Mouse (Mus musculus) E14TG2a.4 (cell line): ENCODE measurements at regions not wholly inside any gene's neighbourhood (a gene's known extent, or its start where the extent isn't known, plus 50 kb on each side); places are given as distances from the start of the nearest gene placed in this dataset.

Experiments
- H3K27me3 ChIP-seq: 2 replicates; pipeline ENCODE4 v1.6.1; 2014; ENCODE audit warnings: low read length, control low read depth; ENCODE audit not compliant: insufficient read depth
- H3K36me3 ChIP-seq: 2 replicates; pipeline ENCODE4 v1.6.1; 2014; ENCODE audit warnings: low read length, control low read depth; ENCODE audit not compliant: insufficient read depth
- H3K4me1 ChIP-seq: replicated peaks from 2 replicates; pipeline ENCODE4 v1.6.1; 2014; ENCODE audit warnings: low read depth, low read length, control low read depth
- H3K4me3 ChIP-seq: replicated peaks from 2 replicates; pipeline ENCODE4 v1.5.1; 2014; ENCODE audit warnings: mild to moderate bottlenecking, low read length
- H3K9me3 ChIP-seq: 2 replicates; pipeline ENCODE4 v1.6.1; 2014; ENCODE audit warnings: low read length, control low read depth
- CTCF ChIP-seq: conservative IDR thresholded peaks from 2 replicates; pipeline ENCODE4 v1.5.1; 2014; ENCODE audit warnings: low read length
- NANOG ChIP-seq: IDR thresholded peaks from 2 replicates; pipeline ENCODE4 v1.6.1; 2014; ENCODE audit warnings: borderline replicate concordance, low read length, mixed read lengths
- POU5F1 ChIP-seq: IDR thresholded peaks from 2 replicates; pipeline ENCODE4 v1.6.1; 2014; ENCODE audit warnings: low read length, borderline replicate concordance

DNA sequence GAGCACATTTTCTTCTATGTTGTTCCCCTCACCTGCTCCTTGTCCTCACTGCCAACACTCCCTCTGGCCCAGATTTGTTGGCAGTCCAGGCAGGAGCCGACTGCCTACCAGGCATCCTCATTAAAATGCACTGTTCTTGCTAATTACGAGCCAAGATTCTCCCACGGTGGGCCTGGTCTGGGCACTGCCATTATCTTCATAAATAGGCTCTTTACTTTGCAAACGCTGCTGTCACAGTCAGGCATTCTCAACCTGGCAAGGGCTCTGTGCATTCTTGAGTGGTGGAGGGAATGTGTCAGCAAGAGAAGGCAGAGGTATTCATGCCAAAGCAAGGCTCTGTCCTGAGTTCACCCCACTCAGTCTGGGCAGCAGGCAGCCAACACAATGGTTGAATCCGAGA is 59.4 kb upstream of the Sorl1 start:
- no peak overlapping the region for H3K4me3 ChIP-seq
- H3K4me1 ChIP-seq = peaks cover 48% of the 10 kb centered on the region
- TF ChIP-seq NANOG (no peak), CTCF (no peak), POU5F1 (no peak)
- H3K36me3 ChIP-seq = no peaks in the 10 kb centered on the region
- peaks cover 9% of the 10 kb centered on the region for H3K9me3 ChIP-seq
- no peaks in the 10 kb centered on the region for H3K27me3 ChIP-seq

DNA sequence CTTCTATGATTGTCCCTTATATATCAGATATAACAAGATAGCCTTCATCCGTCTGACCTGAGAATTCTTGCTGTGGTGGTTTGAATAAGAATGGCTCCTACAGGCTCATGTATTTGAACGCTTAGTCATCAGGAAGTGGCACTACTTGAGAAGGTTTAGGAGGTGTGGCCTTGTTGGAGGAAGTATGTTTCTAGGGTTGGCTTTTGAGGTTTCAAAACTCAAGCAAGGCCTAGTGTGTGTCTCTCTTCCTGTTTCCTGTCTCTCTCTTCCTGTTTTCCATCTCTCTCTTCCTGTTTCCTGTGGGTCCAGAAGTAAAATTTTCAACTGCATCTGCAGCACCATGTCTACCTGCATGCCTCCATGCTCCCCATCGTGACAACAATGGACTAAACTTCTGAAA is 58.3 kb upstream of the Sorl1 start:
- no peak for TF ChIP-seq CTCF
- TF ChIP-seq NANOG = no peak
- TF ChIP-seq POU5F1 = no peak
- Histone ChIP-seq H3K4me1 (peaks cover 56% of the 10 kb centered on the region), H3K4me3 (no peak overlapping the region), H3K27me3 (no peaks in the 10 kb centered on the region), H3K36me3 (no peaks in the 10 kb centered on the region), H3K9me3 (peaks cover 9% of the 10 kb centered on the region)

DNA sequence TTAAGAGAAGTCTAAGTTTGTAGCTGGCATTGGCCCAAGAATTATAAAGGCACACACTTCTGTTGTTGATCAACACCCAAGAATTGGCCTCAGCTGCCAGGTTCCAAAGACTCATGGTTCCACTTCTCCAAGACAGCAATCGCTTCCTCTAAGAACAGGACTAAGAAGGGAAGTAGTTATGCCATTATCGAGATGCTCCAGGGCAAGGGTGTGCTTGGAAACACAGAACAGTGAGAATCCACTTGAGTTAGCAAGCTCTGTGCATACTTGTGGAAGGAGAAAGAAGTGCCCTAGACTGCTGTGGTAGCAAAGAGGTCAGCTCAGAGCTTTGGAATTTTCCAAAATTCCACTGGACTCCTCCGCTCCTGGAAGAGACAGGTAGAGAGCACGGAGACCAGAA is 56.1 kb upstream of the Sorl1 start:
- no peaks in the 10 kb centered on the region for H3K27me3 ChIP-seq
- no peak overlapping the region for H3K4me3 ChIP-seq
- peaks cover 59% of the 10 kb centered on the region for H3K4me1 ChIP-seq
- peaks cover 9% of the 10 kb centered on the region for H3K9me3 ChIP-seq
- H3K36me3 ChIP-seq = no peaks in the 10 kb centered on the region
- TF ChIP-seq NANOG (no peak), POU5F1 (no peak), CTCF (no peak)

DNA sequence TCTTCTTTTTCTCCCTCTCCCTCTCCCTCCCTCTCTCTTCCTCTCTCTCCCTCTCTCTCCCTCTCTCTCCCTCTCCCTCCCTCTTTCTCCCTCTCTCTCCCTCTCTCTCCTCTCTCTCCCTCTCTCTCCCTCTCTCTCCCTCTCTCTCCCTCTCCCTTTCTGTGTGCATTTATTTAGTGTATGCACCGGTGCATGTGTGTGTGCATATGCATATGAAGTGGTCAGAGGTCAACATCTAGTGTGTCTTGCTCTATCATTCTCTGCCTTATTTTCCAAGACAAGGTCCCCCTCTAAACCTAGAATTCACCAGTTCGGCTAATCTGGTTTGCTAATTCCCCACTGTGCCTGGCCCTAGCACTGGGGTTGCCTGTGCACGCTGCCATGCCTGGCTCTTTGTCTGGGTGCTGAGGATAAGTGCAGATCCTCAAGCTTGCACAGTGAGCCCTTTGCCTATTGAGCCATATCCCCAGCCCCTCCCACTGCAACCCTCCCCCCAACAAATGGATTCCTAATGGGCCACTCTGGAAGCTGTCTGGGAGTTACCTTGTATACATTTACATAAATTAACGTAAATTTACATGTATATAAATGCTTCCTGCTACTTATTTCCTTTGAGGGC is 54.8 kb upstream of the Sorl1 start:
- Histone ChIP-seq H3K36me3 (no peaks in the 10 kb centered on the region), H3K9me3 (peaks cover 9% of the 10 kb centered on the region), H3K27me3 (no peaks in the 10 kb centered on the region), H3K4me3 (no peak overlapping the region), H3K4me1 (peaks cover 58% of the 10 kb centered on the region)
- TF ChIP-seq CTCF (no peak), POU5F1 (no peak), NANOG (peak; percentile 39; the same call in 1 of the 2 replicates)

DNA sequence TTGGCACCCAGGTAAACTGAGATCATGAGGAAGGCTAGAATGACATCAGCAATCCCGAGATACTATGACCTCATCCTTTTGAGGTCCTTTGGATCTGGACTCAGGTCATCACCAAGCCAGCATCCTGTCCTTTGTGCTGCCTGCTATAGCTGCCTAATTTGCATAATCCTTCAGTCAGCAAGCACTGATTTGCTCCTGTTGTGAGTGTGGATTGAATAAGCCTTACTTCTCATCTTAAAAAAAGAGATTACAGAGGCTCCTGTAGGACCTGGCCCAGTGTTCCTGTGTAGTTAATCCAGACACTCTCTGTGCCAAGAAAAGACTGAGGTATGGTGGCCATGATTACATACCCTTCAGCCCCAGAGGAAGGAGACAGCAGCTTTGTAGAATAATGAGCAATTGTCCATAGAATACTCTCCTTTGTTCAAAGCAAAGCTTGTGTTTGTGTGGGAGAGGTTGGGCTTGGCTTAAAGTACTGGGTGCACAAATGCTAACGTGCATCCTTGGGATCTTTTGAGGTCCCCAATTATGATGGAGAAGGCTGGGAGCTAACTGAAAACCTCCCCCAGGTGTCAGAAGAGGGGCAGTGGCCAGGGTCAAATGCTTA is 50.4 kb upstream of the Sorl1 start:
- no peaks in the 10 kb centered on the region for H3K36me3 ChIP-seq
- TF ChIP-seq POU5F1 (no peak), CTCF (no peak), NANOG (peak; percentile 26; the same call in 1 of the 2 replicates)
- no peaks in the 10 kb centered on the region for H3K27me3 ChIP-seq
- no peak overlapping the region for H3K4me3 ChIP-seq
- H3K9me3 ChIP-seq = no peaks in the 10 kb centered on the region
- H3K4me1 ChIP-seq = peaks cover 51% of the 10 kb centered on the region
